21 mouse cellular contexts compared by ENCODE assay signal in genomic region chr6:39678241-39678640, GRCm38 (mm10). TPM values are rescaled to one million over a fixed set of nuclear protein-coding genes. Genes with fewer than 3 reads are reported as not detected.
DNase-seq lines count a peak whose midpoint lies in the region; ATAC-seq and TF ChIP-seq lines count a peak whose summit lies in the region.
"Had no signal": no experiment of that assay in that cellular context is flagged by ENCODE, and none has a peak within 500 bp of the region (broad histone marks: within the 10 kb centered on the region; RNA-seq: fewer than 3 reads in every experiment).

No protein-coding gene starts in this region.

- H3K27me3 ChIP-seq in kidney, adult 2 months (replicated peaks; ENCODE audit: control insufficient read depth, insufficient read depth, low read length), result no peaks in the 10 kb centered on the region
- no peaks in the 10 kb centered on the region for H3K27me3 ChIP-seq in kidney, embryonic 14.5 days (ENCODE audit: control insufficient read depth, insufficient read depth, low read length)
- no peaks in the 10 kb centered on the region for H3K27me3 ChIP-seq in midbrain, embryonic 11.5 days (ENCODE audit: control insufficient read depth, insufficient read depth, low read length)
- H3K27me3 ChIP-seq in midbrain, embryonic 14.5 days (ENCODE audit: control insufficient read depth, insufficient read depth, low read length), result no peaks in the 10 kb centered on the region
- H3K27me3 ChIP-seq: CH12.LX, Patski had no signal

- no peak overlapping the region for H3K4me2 ChIP-seq in kidney, embryonic 14.5 days (replicated peaks; ENCODE audit: low read depth, low read length)
- H3K4me2 ChIP-seq in midbrain, embryonic 11.5 days, result no peak overlapping the region
- H3K4me2 ChIP-seq in midbrain, embryonic 14.5 days (ENCODE audit: low read length), result no peak overlapping the region

- no peak overlapping the region for H3K9ac ChIP-seq in kidney, embryonic 14.5 days (ENCODE audit: low read depth, low read length)
- no peak overlapping the region for H3K9ac ChIP-seq in midbrain, embryonic 11.5 days (ENCODE audit: low read length)
- H3K9ac ChIP-seq in midbrain, embryonic 14.5 days (replicated peaks; ENCODE audit: low read length), result no peak overlapping the region

- no peaks in the 10 kb centered on the region for H3K9me3 ChIP-seq in kidney, embryonic 14.5 days (ENCODE audit: control insufficient read depth, low read length)
- no peaks in the 10 kb centered on the region for H3K9me3 ChIP-seq in midbrain, embryonic 11.5 days (ENCODE audit: control insufficient read depth, low read length)
- H3K9me3 ChIP-seq in midbrain, embryonic 14.5 days (ENCODE audit: control insufficient read depth, low read length), result no peaks in the 10 kb centered on the region
- H3K9me3 ChIP-seq: G1E had no signal

- TF ChIP-seq CTCF in kidney, adult 2 months (conservative IDR thresholded peaks at IDR 0.05; ENCODE audit: insufficient read depth, insufficient read length, low read depth, low read length), result no peak

- peak; percentile 50 for DNase-seq in kidney, adult 2 months
- DNase-seq in kidney, postnatal 14 days, result no peak
- DNase-seq in kidney, adult 9 months, result peak; percentile 23
- DNase-seq in midbrain, embryonic 11.5 days (ENCODE audit: low spot score, missing footprints), result peak; percentile 8
- DNase-seq in midbrain, embryonic 14.5 days, result no peak
- DNase-seq: adrenal gland, adult 2 months; adrenal gland, adult 8-10 months; adrenal gland, postnatal 10 days; adrenal gland, postnatal 14 days; adrenal gland, postnatal 25 days; adrenal gland, postnatal 36 days; B cell, adult 2 months; cerebellum, adult 11 months; cerebellum, adult 11-12 months; cerebellum, adult 18-20 months had no signal

- 67% methylated on average over 1 of the region's 1 CpGs for WGBS in kidney, adult 2 months
- 97% methylated on average over 1 of the region's 1 CpGs for WGBS in kidney, embryonic 14.5 days
- 91% methylated on average over 1 of the region's 1 CpGs for WGBS in midbrain, embryonic 11.5 days
- 95% methylated on average over 1 of the region's 1 CpGs for WGBS in midbrain, embryonic 14.5 days

- no peak overlapping the region for H3K27ac ChIP-seq in kidney, adult 2 months (ENCODE audit: insufficient read depth, low read depth, low read length)
- no peak overlapping the region for H3K27ac ChIP-seq in kidney, embryonic 14.5 days (ENCODE audit: low read depth, low read length)
- H3K27ac ChIP-seq in midbrain, embryonic 11.5 days (ENCODE audit: low read depth, low read length), result no peak overlapping the region
- H3K27ac ChIP-seq in midbrain, embryonic 14.5 days (replicated peaks; ENCODE audit: low read depth, low read length), result no peak overlapping the region

- no peak for TF ChIP-seq POLR2A in kidney, adult 2 months (IDR thresholded peaks at IDR 0.05; ENCODE audit: low read depth, low read length)

- ATAC-seq in kidney, embryonic 14.5 days (ENCODE audit: low FRiP score, low TSS enrichment), result no peak
- no peak for ATAC-seq in midbrain, embryonic 11.5 days (ENCODE audit: low FRiP score)
- no peak for ATAC-seq in midbrain, embryonic 14.5 days (ENCODE audit: low FRiP score, low TSS enrichment)
- ATAC-seq: activated CD4-positive, CD25-positive, alpha-beta regulatory T cell, adult 4 months; CD4-positive, CD25-positive, alpha-beta regulatory T cell, adult 4 months; Patski had no signal

- 0 out of 2 replicates have a peak, but pooled peaks cover 2% of the 10 kb centered on the region for H3K36me3 ChIP-seq in kidney, adult 2 months (ENCODE audit: control insufficient read depth, insufficient read depth, low read length)
- H3K36me3 ChIP-seq in kidney, embryonic 14.5 days (ENCODE audit: control insufficient read depth, insufficient read depth, low read length), result peaks cover 14% of the 10 kb centered on the region
- peaks cover 10% of the 10 kb centered on the region for H3K36me3 ChIP-seq in midbrain, embryonic 11.5 days (ENCODE audit: control insufficient read depth, insufficient read depth, low read length)
- peaks cover 19% of the 10 kb centered on the region for H3K36me3 ChIP-seq in midbrain, embryonic 14.5 days (ENCODE audit: control insufficient read depth, insufficient read depth, low read length)

- no peak overlapping the region for H3K4me3 ChIP-seq in kidney, adult 2 months (ENCODE audit: insufficient read depth, low read depth, low read length)
- no peak overlapping the region for H3K4me3 ChIP-seq in kidney, embryonic 14.5 days (ENCODE audit: low read length)
- no peak overlapping the region for H3K4me3 ChIP-seq in midbrain, embryonic 11.5 days (ENCODE audit: low read depth, low read length)
- H3K4me3 ChIP-seq in midbrain, embryonic 14.5 days (replicated peaks; ENCODE audit: low read depth, low read length), result no peak overlapping the region

- 0 out of 2 replicates have a peak, but pooled peaks cover 4% of the 10 kb centered on the region for H3K4me1 ChIP-seq in kidney, adult 2 months (ENCODE audit: control insufficient read depth, insufficient read depth, low read length)
- no peaks in the 10 kb centered on the region for H3K4me1 ChIP-seq in kidney, embryonic 14.5 days (ENCODE audit: control insufficient read depth, insufficient read depth, low read length)
- no peaks in the 10 kb centered on the region for H3K4me1 ChIP-seq in midbrain, embryonic 11.5 days (ENCODE audit: control insufficient read depth, insufficient read depth, low read length)
- no peaks in the 10 kb centered on the region for H3K4me1 ChIP-seq in midbrain, embryonic 14.5 days (ENCODE audit: control insufficient read depth, insufficient read depth, low read length)

RNA-seq across cellular contexts. Expression of gene Braf, which starts 47.0 kb away (rescaled TPM):
- 9.2 and 12.0 TPM in 2 replicates for polyA plus RNA-seq in kidney, adult 2 months (2012; rRNA removed)
- 11.1 and 17.4 TPM in 2 replicates for polyA plus RNA-seq in kidney, embryonic 14.5 days (2014; fragmentation: Nextera tagmentation; extraction: Ambion mirVana)
- polyA plus RNA-seq in midbrain, embryonic 11.5 days (2014; fragmentation: Nextera tagmentation; extraction: Ambion mirVana), result 20.4 and 22.7 TPM in 2 replicates
- 22.5 and 25.9 TPM in 2 replicates for polyA plus RNA-seq in midbrain, embryonic 14.5 days (2014; fragmentation: Nextera tagmentation; extraction: Ambion mirVana)

Comparison
In these comparisons a context has a peak if more than half of its experiments do, and no peak if none do; other contexts are left out.
1. DNase-seq: peak in kidney, adult 2 months (single experiment), kidney, adult 9 months (single experiment) and midbrain, embryonic 11.5 days (single experiment); none in kidney, postnatal 14 days (single experiment) and midbrain, embryonic 14.5 days (single experiment).